Mouse (Mus musculus) splenic B cell, adult 2 months (primary cell): ENCODE measurements around the gene Nanos2.

Experiments
- DNase-seq: peaks from one replicate; pipeline ENCODE4 v3.0.0-alpha.2; 2011; ENCODE audit warnings: low read depth, low spot score
- H3K27me3 ChIP-seq: 2 replicates; pipeline ENCODE4 v1.6.1; 2012; ENCODE audit warnings: mild to moderate bottlenecking, low read length, moderate library complexity, mixed read lengths; ENCODE audit not compliant: control insufficient read depth, poor library complexity, insufficient read depth, severe bottlenecking
- H3K36me3 ChIP-seq: 2 replicates; pipeline ENCODE4 v1.6.1; 2012; ENCODE audit warnings: mild to moderate bottlenecking, low read length, moderate library complexity, mixed read lengths; ENCODE audit not compliant: control insufficient read depth, poor library complexity, insufficient read depth, severe bottlenecking

Nanos2 gene

DNA sequence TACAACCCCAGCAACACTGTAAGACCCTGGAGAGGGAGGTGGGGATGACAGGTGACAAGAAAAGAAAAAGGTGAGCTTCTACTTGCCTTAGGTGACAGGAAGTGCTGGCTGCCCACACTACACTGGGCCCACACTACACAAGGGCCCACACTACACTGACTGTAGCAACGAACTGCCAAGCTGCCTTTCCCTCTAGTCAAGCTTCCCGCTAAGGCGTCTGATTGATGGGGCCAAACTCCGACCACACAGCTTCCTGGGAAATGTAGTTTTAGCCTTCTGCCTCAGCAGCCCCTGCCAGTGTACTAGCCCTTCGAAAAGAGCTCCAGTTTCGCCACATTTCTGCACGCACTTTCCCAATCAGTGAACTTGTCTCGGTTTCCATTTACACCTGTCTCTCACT is 19.6 kb upstream of the Nanos2 start:
- Histone ChIP-seq H3K27me3 (no peaks in the 10 kb centered on the region), H3K36me3 (no peaks in the 10 kb centered on the region)
- DNase-seq = no peak

DNA sequence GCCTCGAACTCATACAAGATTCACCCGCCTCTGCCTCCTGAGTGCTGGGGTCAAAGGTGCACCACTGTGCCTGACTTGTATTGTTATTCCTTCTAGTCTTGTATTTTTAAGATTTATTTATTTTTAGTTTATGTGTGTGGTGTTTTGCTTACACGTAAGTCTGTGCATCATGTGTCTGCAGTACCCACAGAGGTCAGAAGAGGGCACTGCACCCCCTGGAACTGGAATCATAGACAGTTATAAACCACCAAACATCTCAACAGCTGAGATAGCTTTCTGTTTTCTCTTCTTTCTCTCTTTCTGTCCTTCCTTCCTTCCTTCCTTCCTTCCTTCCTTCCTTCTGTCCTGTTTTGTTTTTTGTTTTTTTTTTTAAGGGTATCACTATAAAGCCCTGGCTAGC is 16.2 kb upstream of the Nanos2 start:
- no peak for DNase-seq
- Histone ChIP-seq H3K27me3 (no peaks in the 10 kb centered on the region; the same call in 1 of the 2 replicates), H3K36me3 (no peaks in the 10 kb centered on the region)

- Histone ChIP-seq H3K27me3 (no peaks in the 10 kb centered on the region; the same call in none of the 2 replicates), H3K36me3 (no peaks in the 10 kb centered on the region)
- DNase-seq = no peak
Measured at GRCm38 (mm10) chr7:18978381-18978780, 8.8 kb upstream of the Nanos2 start.

DNA sequence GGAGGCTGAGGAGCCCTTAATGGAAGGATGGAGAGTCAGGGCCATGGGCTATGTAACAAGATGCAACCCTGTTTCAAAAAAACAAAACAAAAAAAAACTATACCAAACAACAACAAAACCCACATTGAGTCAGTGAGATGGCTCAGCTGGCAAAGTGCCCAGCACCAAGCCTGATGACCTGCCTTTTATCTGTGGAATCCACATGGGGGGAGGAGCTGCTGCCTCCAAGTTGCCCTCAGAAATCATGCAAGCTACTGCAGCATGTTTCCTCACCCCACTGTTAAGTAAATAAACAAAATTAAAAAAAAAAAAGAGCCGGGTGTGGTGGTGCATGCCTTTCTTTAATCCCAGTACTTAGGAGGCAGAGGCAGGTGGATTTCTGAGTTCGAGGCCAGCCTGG is 697 bp upstream of the Nanos2 start:
- H3K36me3 ChIP-seq = no peaks in the 10 kb centered on the region
- no peak for DNase-seq
- no peaks in the 10 kb centered on the region for H3K27me3 ChIP-seq

- DNase-seq = no peak
- H3K27me3 ChIP-seq = no peaks in the 10 kb centered on the region
- H3K36me3 ChIP-seq = no peaks in the 10 kb centered on the region
Measured at GRCm38 (mm10) chr7:18987747-18988146, 547 bp downstream of the Nanos2 start.

DNA sequence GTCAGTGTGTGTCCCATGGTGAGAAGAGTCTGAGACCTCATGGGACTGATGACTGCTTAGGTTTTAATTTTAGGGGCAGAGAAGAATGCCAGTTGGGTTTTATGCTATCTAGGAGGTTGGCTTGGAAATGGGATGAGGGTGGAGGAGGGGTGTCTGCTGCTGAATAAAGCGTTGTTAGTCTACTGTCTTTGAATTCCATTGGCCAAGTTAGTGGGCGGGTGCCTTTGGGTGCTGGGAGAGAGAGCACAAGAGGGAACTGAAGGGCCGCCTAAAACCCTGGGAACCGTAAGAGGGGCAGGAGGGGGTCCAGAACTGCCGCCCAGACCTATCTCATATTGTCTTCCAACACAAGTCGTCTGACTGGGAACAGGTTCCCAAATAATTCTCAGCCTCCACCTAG is 1.6 kb downstream of the Nanos2 start:
- DNase-seq = no peak
- H3K36me3 ChIP-seq = no peaks in the 10 kb centered on the region; the same call in 1 of the 2 replicates
- H3K27me3 ChIP-seq = no peaks in the 10 kb centered on the region

- Histone ChIP-seq H3K36me3 (peaks cover 1% of the 10 kb centered on the region; the same call in 1 of the 2 replicates), H3K27me3 (no peaks in the 10 kb centered on the region)
- DNase-seq = peak; percentile 18
Measured at GRCm38 (mm10) chr7:18989995-18990394, 2.8 kb downstream of the Nanos2 start.

DNA sequence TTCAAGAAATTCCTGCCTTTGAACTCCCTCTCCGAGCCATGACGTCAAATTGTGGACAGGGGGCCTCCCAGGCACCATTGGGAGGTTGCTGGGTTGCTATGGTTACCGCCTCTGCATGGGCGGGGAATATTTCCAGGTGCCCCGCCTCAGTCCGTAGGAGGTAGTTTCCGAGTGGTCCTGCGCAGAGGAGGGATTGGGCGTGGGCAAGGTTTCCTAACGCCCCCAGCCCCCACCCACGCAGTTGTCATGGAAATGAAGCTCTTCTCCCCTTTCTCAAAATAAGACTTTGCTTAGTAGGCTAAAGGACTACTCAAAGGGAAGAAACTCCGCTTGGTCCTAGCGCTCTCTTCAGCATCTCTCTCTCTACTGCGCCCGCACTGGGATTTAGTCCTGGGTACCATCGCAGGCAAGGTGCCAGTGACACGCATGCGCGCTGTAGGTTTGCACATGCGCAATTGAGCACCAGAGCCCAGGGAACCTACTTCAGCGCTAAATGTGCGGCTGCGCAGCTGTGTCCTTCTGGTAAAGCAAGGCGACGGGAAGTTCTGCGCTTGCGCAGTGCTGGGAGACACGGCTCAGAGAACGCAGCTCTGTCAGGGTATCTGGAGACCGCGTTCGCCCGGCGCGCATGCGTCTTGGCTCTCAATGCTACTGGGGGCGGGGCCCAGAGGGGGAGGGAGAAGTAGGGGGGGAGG is 3.5 kb downstream of the Nanos2 start, which contains the start of gene Mypop:
Gene Mypop, plus strand, starts transcription at position 645 of the 695 bp plus-strand sequence.
- Histone ChIP-seq H3K27me3 (no peaks in the 10 kb centered on the region), H3K36me3 (peaks cover 1% of the 10 kb centered on the region; the same call in 1 of the 2 replicates)
- peak; percentile 100 for DNase-seq

DNA sequence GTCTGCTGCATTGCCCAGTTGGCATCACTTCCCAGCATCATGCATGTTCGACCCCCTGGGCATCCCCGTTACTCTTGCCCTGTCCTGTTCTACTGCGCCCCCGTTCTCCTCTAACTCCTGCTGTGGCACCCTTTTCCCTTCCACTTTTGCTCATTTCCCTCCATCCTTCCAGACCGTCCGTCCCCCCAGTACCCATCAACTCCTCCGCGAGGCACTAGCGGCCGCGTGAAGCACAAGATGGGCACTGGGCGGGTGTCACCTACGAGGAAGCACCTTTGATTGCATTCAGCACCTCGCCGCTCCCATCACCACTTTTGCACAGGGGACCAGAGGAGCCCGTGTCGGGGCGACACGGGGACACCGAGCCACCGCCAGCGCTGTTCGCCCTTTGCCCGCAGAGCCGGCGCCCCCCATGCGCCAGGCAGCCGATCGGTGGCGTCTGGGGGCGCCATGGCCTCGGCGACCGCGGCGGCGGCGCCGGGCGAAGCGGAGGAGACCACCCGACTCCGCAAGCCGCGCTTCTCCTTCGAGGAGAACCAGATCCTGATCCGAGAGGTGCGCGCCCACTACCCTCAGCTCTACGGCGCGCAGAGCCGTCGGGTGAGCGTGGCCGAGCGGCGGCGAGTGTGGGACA is 4.6 kb downstream of the Nanos2 start:
- DNase-seq = peak; percentile 34
- no peaks in the 10 kb centered on the region for H3K27me3 ChIP-seq
- H3K36me3 ChIP-seq = peaks cover 1% of the 10 kb centered on the region; the same call in 1 of the 2 replicates

DNA sequence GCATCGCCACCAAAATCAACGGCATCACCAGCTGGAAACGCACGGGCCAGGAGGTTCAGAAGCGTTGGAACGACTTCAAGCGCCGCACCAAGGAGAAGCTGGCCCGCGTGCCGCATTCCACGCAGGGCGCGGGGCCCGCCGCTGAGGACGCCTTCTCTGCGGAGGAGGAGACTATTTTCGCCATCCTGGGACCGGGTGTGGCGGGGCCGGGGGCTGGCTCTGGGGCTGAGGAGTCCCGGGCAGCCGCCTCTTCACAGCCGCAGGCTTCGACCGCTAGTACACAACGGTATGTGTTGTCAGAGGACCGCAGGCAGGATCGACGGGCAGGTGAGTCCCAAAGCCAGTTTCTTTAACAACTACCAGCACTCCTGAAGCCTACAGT is 5.1 kb downstream of the Nanos2 start:
- Histone ChIP-seq H3K27me3 (no peaks in the 10 kb centered on the region), H3K36me3 (peaks cover 1% of the 10 kb centered on the region)
- DNase-seq = no peak

GRCm38 (mm10) chr7:18993036-18993435 is 5.8 kb downstream of the Nanos2 start:
- DNase-seq = no peak
- H3K36me3 ChIP-seq = peaks cover 1% of the 10 kb centered on the region
- no peaks in the 10 kb centered on the region for H3K27me3 ChIP-seq

DNA sequence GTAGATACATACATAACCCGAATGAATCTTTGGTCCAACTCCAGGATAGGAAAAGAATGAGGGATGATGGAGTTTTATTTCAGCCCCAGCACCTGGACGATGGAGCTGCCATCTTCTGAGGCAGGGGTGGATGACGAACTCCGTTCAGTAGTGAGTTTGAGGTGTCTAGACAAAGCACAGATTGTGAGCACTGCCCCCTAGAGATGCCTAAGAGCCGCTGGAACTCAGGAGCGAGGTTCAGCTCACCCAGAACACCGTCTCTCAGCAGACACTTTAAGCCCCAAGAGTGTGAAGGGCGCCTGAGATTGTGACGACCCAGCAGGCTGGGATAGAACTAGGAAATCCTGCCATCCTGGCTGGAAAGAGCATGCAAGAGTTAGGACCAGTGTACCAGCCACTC is 11.6 kb downstream of the Nanos2 start:
- H3K27me3 ChIP-seq = no peaks in the 10 kb centered on the region
- no peak for DNase-seq
- peaks cover 1% of the 10 kb centered on the region for H3K36me3 ChIP-seq

GRCm38 (mm10) chr7:19000421-19000820 is 13.2 kb downstream of the Nanos2 start:
- Histone ChIP-seq H3K27me3 (no peaks in the 10 kb centered on the region), H3K36me3 (peaks cover 2% of the 10 kb centered on the region)
- no peak for DNase-seq

DNA sequence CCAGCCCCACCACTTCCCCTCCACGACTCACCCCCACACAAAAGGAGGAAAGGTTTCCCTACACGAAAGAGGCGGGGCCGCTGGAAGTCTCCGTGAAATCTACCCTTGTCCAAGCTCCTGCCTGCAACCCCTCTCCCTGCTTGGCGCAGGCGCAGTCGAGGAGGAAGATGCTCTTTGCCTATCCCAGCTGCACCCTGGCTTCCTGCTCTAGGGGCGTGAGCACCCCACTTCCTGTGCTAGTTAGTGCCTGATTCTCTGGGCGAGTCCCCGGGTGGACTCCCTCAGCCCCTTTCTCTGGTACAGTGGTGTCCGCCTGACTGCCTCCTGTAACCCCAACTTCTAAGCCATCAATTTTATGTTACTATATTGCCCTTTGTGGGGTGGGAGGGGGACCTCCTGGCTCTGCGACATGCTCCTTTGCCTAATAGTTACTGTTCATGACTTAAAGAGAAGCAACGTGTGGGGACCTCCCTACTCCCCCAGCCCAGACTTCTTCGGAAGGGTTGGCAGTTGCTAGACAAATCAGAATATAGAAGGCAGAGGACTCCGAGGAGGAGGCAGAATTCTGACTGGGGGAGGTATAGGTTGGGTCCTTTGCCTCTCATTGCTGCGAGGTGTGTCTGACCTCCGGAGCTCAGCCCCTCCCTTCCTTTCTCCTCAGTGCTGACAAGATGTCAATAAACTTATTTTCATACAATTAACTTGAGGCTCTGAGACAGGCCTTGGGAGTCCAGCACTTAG is 14.0 kb downstream of the Nanos2 start:
- Histone ChIP-seq H3K27me3 (no peaks in the 10 kb centered on the region), H3K36me3 (peaks cover 3% of the 10 kb centered on the region; the same call in 1 of the 2 replicates)
- DNase-seq = peak; percentile 86

- peaks cover 3% of the 10 kb centered on the region; the same call in 1 of the 2 replicates for H3K36me3 ChIP-seq
- H3K27me3 ChIP-seq = no peaks in the 10 kb centered on the region
- no peak for DNase-seq
Measured at GRCm38 (mm10) chr7:19001807-19002085, 14.5 kb downstream of the Nanos2 start.
